Mouse (Mus musculus) MEL (cell line): ENCODE data around the gene Spic. TPM values are rescaled to one million over a fixed set of nuclear protein-coding genes. Genes with fewer than 3 reads are reported as not detected.
A peak's percentile ranks its signal among the peaks of the same experiment; 100 is the strongest.

ENCODE experiments used
- DNase-seq: peaks from one replicate; pipeline ENCODE4 v3.0.0; 2011; ENCODE audit warnings: low read depth, low spot score
- H3K27ac ChIP-seq: 2 replicates; pipeline ENCODE4 v1.5.1; 2012; ENCODE audit warnings: low read depth, mild to moderate bottlenecking, control low read depth, low read length, moderate library complexity; ENCODE audit not compliant: control insufficient read depth
- H3K27me3 ChIP-seq, 2 experiments: fragments of 150-350 bp in 1 of 2; sonication (generic) in 1 of 2; 2 replicates each; pipeline ENCODE4 v1.6.1; 2012; ENCODE audit warnings: low read length in 2 of 2, mild to moderate bottlenecking in 2 of 2, improper control_type of control experiment in 1 of 2, moderate library complexity in 1 of 2; ENCODE audit not compliant: insufficient read depth in 2 of 2, control insufficient read depth in 1 of 2
- H3K36me3 ChIP-seq, 2 experiments: 2 replicates each; pipeline ENCODE4 v1.6.1; 2012 to 2014; ENCODE audit warnings: low read length in 2 of 2, improper control_type of control experiment in 1 of 2, inconsistent platforms in 1 of 2, mild to moderate bottlenecking in 1 of 2; ENCODE audit not compliant: insufficient read depth in 2 of 2, control insufficient read depth in 1 of 2
- H3K4me1 ChIP-seq, 2 experiments: fragments of 150-350 bp in 1 of 2; sonication (generic) in 1 of 2; 2 replicates each; pipeline ENCODE4 v1.6.1; 2012; ENCODE audit warnings: low read length in 2 of 2, improper control_type of control experiment in 1 of 2, mild to moderate bottlenecking in 1 of 2; ENCODE audit not compliant: insufficient read depth in 2 of 2, control insufficient read depth in 1 of 2
- H3K4me3 ChIP-seq, 2 experiments: fragments of 150-350 bp in 1 of 2; sonication (generic) in 1 of 2; 2 replicates each; pipeline ENCODE4 v1.5.1; 2012; ENCODE audit warnings: low read depth in 2 of 2, low read length in 2 of 2, mild to moderate bottlenecking in 2 of 2, moderate library complexity in 2 of 2, control low read depth in 1 of 2, improper control_type of control experiment in 1 of 2; ENCODE audit not compliant: control insufficient read depth in 1 of 2, insufficient read depth in 1 of 2
- H3K79me2 ChIP-seq: 2 replicates; pipeline ENCODE4 v1.6.1; 2012; ENCODE audit warnings: mild to moderate bottlenecking, low read length, moderate library complexity; ENCODE audit not compliant: control insufficient read depth, poor library complexity, insufficient read depth
- H3K9ac ChIP-seq: 2 replicates; pipeline ENCODE4 v1.6.1; 2012; ENCODE audit warnings: low read depth, mild to moderate bottlenecking, control low read depth, low read length, moderate library complexity; ENCODE audit not compliant: control insufficient read depth, poor library complexity, severe bottlenecking
- H3K9me3 ChIP-seq: fragments of 150-350 bp; sonication (generic); replicated peaks from 2 replicates; pipeline ENCODE4 v1.6.1; 2012; ENCODE audit warnings: mild to moderate bottlenecking, low read length, improper control_type of control experiment, moderate library complexity; ENCODE audit not compliant: insufficient read depth
- BHLHE40 ChIP-seq: IDR thresholded peaks from 2 replicates; pipeline ENCODE4 v1.6.1; 2012; ENCODE audit warnings: low read depth, mild to moderate bottlenecking, inconsistent platforms, low read length, improper control_type of control experiment, borderline replicate concordance
- CHD1 ChIP-seq: IDR thresholded peaks from 2 replicates; pipeline ENCODE4 v1.6.1; 2012; ENCODE audit warnings: low read depth, mild to moderate bottlenecking, inconsistent platforms, low read length, improper control_type of control experiment
- CHD2 ChIP-seq: IDR thresholded peaks from 2 replicates; pipeline ENCODE4 v1.6.1; 2011; ENCODE audit warnings: low read length, improper control_type of control experiment
- CTCF ChIP-seq, 3 experiments: IDR thresholded peaks in 2 of 3; conservative IDR thresholded peaks in 1 of 3; 2 replicates each; pipeline ENCODE4 v1.5.1; 2011 to 2012; ENCODE audit warnings: low read length in 3 of 3, low read depth in 2 of 3, mild to moderate bottlenecking in 2 of 3, improper control_type of control experiment in 1 of 3, inconsistent platforms in 1 of 3, mixed read lengths in 1 of 3, moderate library complexity in 1 of 3; ENCODE audit not compliant: control insufficient read depth in 1 of 3, insufficient read depth in 1 of 3, poor library complexity in 1 of 3, severe bottlenecking in 1 of 3
- E2F4 ChIP-seq: IDR thresholded peaks from 2 replicates; pipeline ENCODE4 v1.6.1; 2011; ENCODE audit warnings: low read depth, low read length, improper control_type of control experiment, borderline replicate concordance
- ELF1 ChIP-seq: IDR thresholded peaks from 2 replicates; pipeline ENCODE4 v1.6.1; 2014; ENCODE audit warnings: low read depth, mild to moderate bottlenecking, inconsistent platforms, low read length, improper control_type of control experiment, moderate library complexity
- EP300 ChIP-seq, 2 experiments: IDR thresholded peaks; 2 replicates each; pipeline ENCODE4 v1.6.1; 2011; ENCODE audit warnings: improper control_type of control experiment in 2 of 2, low read length in 2 of 2, low read depth in 1 of 2, mild to moderate bottlenecking in 1 of 2
- ETS1 ChIP-seq: IDR thresholded peaks from 2 replicates; pipeline ENCODE4 v1.6.1; 2012; ENCODE audit warnings: low read depth, mild to moderate bottlenecking, inconsistent platforms, low read length, improper control_type of control experiment, moderate library complexity
- GABPA ChIP-seq: IDR thresholded peaks from 2 replicates; pipeline ENCODE4 v1.6.1; 2012; ENCODE audit warnings: low read depth, mild to moderate bottlenecking, inconsistent platforms, low read length, improper control_type of control experiment, moderate library complexity
- GATA1 ChIP-seq: IDR thresholded peaks from 2 replicates; pipeline ENCODE4 v1.6.1; 2011; ENCODE audit warnings: low read depth, low read length, improper control_type of control experiment
- HCFC1 ChIP-seq: IDR thresholded peaks from 2 replicates; pipeline ENCODE4 v1.6.1; 2012; ENCODE audit warnings: low read depth, mild to moderate bottlenecking, inconsistent platforms, low read length, improper control_type of control experiment, moderate library complexity
- KAT2A ChIP-seq: conservative IDR thresholded peaks from 2 replicates; pipeline ENCODE4 v1.6.1; 2012; ENCODE audit warnings: low read depth, low read length, improper control_type of control experiment, inconsistent platforms
- MAX ChIP-seq: IDR thresholded peaks from 2 replicates; pipeline ENCODE4 v1.6.1; 2011; ENCODE audit warnings: low read length, improper control_type of control experiment
- MAZ ChIP-seq: IDR thresholded peaks from 2 replicates; pipeline ENCODE4 v1.6.1; 2012; ENCODE audit warnings: low read depth, mild to moderate bottlenecking, inconsistent platforms, low read length, improper control_type of control experiment
- MEF2A ChIP-seq: IDR thresholded peaks from 2 replicates; pipeline ENCODE4 v1.6.1; 2014; ENCODE audit warnings: low read depth, mild to moderate bottlenecking, inconsistent platforms, low read length, improper control_type of control experiment; ENCODE audit not compliant: poor library complexity, insufficient replicate concordance, severe bottlenecking; ENCODE audit errors: extremely low read depth
- MXI1 ChIP-seq: IDR thresholded peaks from 2 replicates; pipeline ENCODE4 v1.6.1; 2011; ENCODE audit warnings: mild to moderate bottlenecking, low read depth, low read length, improper control_type of control experiment
- MYC ChIP-seq: IDR thresholded peaks from 2 replicates; pipeline ENCODE4 v1.6.1; 2011; ENCODE audit warnings: low read depth, mild to moderate bottlenecking, low read length, improper control_type of control experiment, moderate library complexity
- NELFE ChIP-seq: IDR thresholded peaks from 2 replicates; pipeline ENCODE4 v1.6.1; 2011; ENCODE audit warnings: low read depth, low read length, improper control_type of control experiment
- NRF1 ChIP-seq: IDR thresholded peaks from 2 replicates; pipeline ENCODE4 v1.6.1; 2014; ENCODE audit warnings: low read depth, mild to moderate bottlenecking, inconsistent platforms, low read length, improper control_type of control experiment, moderate library complexity; ENCODE audit not compliant: poor library complexity, insufficient read depth, severe bottlenecking
- POLR2A ChIP-seq, 2 experiments: IDR thresholded peaks; 2 replicates each; pipeline ENCODE4 v1.6.1; 2011 to 2012; ENCODE audit warnings: low read length in 2 of 2, mild to moderate bottlenecking in 2 of 2, control low read depth in 1 of 2, improper control_type of control experiment in 1 of 2, low read depth in 1 of 2, moderate library complexity in 1 of 2; ENCODE audit not compliant: control insufficient read depth in 1 of 2, insufficient read depth in 1 of 2, poor library complexity in 1 of 2
- POLR2AphosphoS2 ChIP-seq: IDR thresholded peaks from 2 replicates; pipeline ENCODE4 v1.6.1; 2011; ENCODE audit warnings: low read length, improper control_type of control experiment
- POLR2AphosphoS5 ChIP-seq: IDR thresholded peaks from 2 replicates; pipeline ENCODE4 v1.6.1; 2012; ENCODE audit warnings: low read depth, borderline replicate concordance, mild to moderate bottlenecking, inconsistent platforms, low read length, moderate library complexity, mixed read lengths
- RAD21 ChIP-seq: IDR thresholded peaks from 2 replicates; pipeline ENCODE4 v1.6.1; 2011; ENCODE audit warnings: mild to moderate bottlenecking, low read depth, low read length, improper control_type of control experiment
- SIN3A ChIP-seq: IDR thresholded peaks from 2 replicates; pipeline ENCODE4 v1.6.1; 2012; ENCODE audit warnings: low read length, improper control_type of control experiment, inconsistent platforms
- SMC3 ChIP-seq: IDR thresholded peaks from 2 replicates; pipeline ENCODE4 v1.6.1; 2011; ENCODE audit warnings: low read depth, low read length, improper control_type of control experiment
- TAL1 ChIP-seq: IDR thresholded peaks from 2 replicates; pipeline ENCODE4 v1.6.1; 2012; ENCODE audit warnings: mild to moderate bottlenecking, inconsistent platforms, low read length, moderate library complexity, mixed read lengths
- TBP ChIP-seq: IDR thresholded peaks from 2 replicates; pipeline ENCODE4 v1.8.0; 2011; ENCODE audit warnings: low read depth, low read length, improper control_type of control experiment
- TCF12 ChIP-seq: IDR thresholded peaks from 2 replicates; pipeline ENCODE4 v1.6.1; 2014; ENCODE audit warnings: low read depth, mild to moderate bottlenecking, inconsistent platforms, low read length, improper control_type of control experiment, moderate library complexity
- USF1 ChIP-seq: IDR thresholded peaks from 2 replicates; pipeline ENCODE4 v1.6.1; 2014; ENCODE audit warnings: low read depth, mild to moderate bottlenecking, inconsistent platforms, low read length, improper control_type of control experiment, moderate library complexity
- USF2 ChIP-seq, 2 experiments: IDR thresholded peaks; 2 replicates each; pipeline ENCODE4 v1.6.1; 2011 to 2012; ENCODE audit warnings: improper control_type of control experiment in 2 of 2, low read length in 2 of 2, borderline replicate concordance in 1 of 2, inconsistent platforms in 1 of 2, low read depth in 1 of 2, mild to moderate bottlenecking in 1 of 2; ENCODE audit not compliant: insufficient read depth in 1 of 2
- ZC3H11A ChIP-seq: IDR thresholded peaks from 2 replicates; pipeline ENCODE4 v1.6.1; 2012; ENCODE audit warnings: low read depth, mild to moderate bottlenecking, inconsistent platforms, low read length, improper control_type of control experiment
- ZKSCAN1 ChIP-seq: IDR thresholded peaks from 2 replicates; pipeline ENCODE4 v1.6.1; 2012; ENCODE audit warnings: low read depth, mild to moderate bottlenecking, inconsistent platforms, low read length, improper control_type of control experiment, moderate library complexity
- ZMIZ1 ChIP-seq: IDR thresholded peaks from 2 replicates; pipeline ENCODE4 v1.6.1; 2012; ENCODE audit warnings: low read depth, mild to moderate bottlenecking, inconsistent platforms, low read length, improper control_type of control experiment, moderate library complexity
- ZNF384 ChIP-seq: IDR thresholded peaks from 2 replicates; pipeline ENCODE4 v1.6.1; 2012; ENCODE audit warnings: low read depth, mild to moderate bottlenecking, inconsistent platforms, low read length, improper control_type of control experiment
- polyA plus RNA-seq, 2 experiments: library from polyadenylated mRNA; stranded (reverse) in 1 of 2; unstranded in 1 of 2; fragments of >175 nt in 1 of 2; fragments of >200 nt in 1 of 2; gene quantifications; 2 replicates each; pipeline versions ENCODE4 v1.2.1 to v1.2.4; 2012; ENCODE audit warnings: low replicate concordance in 2 of 2, low read depth in 1 of 2; ENCODE audit not compliant: insufficient read length in 2 of 2, insufficient read depth in 1 of 2, missing spikeins in 1 of 2
- total RNA-seq: library from RNA; depleted of rRNA; stranded (reverse); fragments of 300-350 nt; gene quantifications from 2 replicates; pipeline ENCODE4 v1.2.3, GENCODE M21; 2012

Gene Spic
- total and polyA plus RNA-seq, 3 experiments: not detected

DNA sequence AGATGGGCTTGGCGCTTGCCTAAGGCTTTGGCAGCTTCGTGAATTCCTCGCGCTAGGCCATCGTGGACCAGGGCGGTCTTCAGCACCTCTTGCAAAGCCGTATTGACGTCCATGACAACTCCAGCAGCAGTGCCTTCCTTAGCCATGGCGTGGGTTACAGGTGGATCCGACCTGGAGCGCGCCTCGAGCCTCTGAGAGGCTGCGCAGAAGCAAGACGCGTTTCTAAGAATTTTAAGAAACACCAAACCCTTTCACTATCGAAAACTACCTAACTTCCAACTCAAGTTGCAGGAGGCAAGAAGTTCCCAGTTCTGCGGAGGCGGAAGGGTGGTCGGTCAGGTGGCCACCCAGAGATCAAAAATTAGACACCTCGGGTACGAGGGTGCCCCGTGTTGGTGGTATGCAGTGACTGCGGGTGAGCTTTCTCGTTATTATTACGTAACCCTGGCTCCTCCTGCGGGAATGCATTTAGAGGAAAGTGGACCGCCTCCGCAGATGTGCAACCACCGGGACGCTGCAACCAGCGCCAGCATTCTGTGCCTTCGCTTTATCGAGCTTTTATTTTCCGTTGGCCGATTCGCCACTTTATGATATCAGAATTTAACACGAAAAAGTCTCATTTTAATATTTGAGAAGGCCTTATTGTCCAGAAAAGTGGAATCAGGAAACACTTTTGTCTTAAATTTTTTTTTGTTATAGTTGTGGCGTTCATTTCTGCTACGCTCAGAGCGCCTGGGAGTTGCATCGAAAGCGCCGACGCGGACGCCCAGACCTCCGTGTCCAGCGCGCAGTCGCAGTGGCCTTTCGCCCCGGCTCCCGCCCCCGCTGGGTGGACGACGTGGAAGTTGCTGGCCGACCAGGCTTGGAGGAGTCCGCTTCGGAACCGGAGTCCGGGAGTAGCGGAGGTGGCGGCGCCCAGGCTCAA, 46.0 kb upstream of the Spic start, which contains the start of gene Arl1:
Gene Arl1 (plus strand): TSS at position 288 of the 925 bp plus-strand sequence.
- TF ChIP-seq MAZ (peak; percentile 60; the same call in 1 of the 2 replicates), MXI1 (peak; percentile 73), ELF1 (peak; percentile 64), CTCF (IDR thresholded peaks at IDR 0.05 in 2 of 3, conservative IDR thresholded peaks at IDR 0.05 in 1 of 3; ENCODE audit: control insufficient read depth in 1 of 3, insufficient read depth in 1 of 3, low read depth in 2 of 3, low read length in 3 of 3, poor library complexity in 1 of 3, severe bottlenecking in 1 of 3) (no peak), NRF1 (peak; percentile 86), CHD1 (no peak), POLR2A (IDR thresholded peaks at IDR 0.05; ENCODE audit: control insufficient read depth in 1 of 2, insufficient read depth in 1 of 2, low read depth in 1 of 2, low read length in 2 of 2, poor library complexity in 1 of 2) (peak; percentile 48 to 81; a peak in 3 of 4 replicates), KAT2A (peak; percentile 71; the same call in 1 of the 2 replicates), GABPA (no peak), POLR2AphosphoS5 (no peak), SIN3A (peak; percentile 91), RAD21 (no peak), SMC3 (no peak), EP300 (IDR thresholded peaks at IDR 0.05; ENCODE audit: low read depth in 1 of 2, low read length in 2 of 2) (peak in 1 of 2 experiments; percentile 15; a peak in 1 of 4 replicates), BHLHE40 (peak; percentile 93), TCF12 (peak; percentile 64), POLR2AphosphoS2 (peak; percentile 70), USF1 (peak; percentile 71), MYC (peak; percentile 90), ETS1 (peak; percentile 45; the same call in 1 of the 2 replicates), MEF2A (no peak), ZC3H11A (peak; percentile 100), E2F4 (0 out of 2 replicates have a peak, but pooled peaks have one; percentile 25), GATA1 (peak; percentile 17; the same call in 1 of the 2 replicates), MAX (peak; percentile 57; the same call in 1 of the 2 replicates), ZNF384 (no peak), ZKSCAN1 (no peak), CHD2 (peak; percentile 30; the same call in 1 of the 2 replicates), NELFE (peak; percentile 68), TAL1 (no peak), TBP (peak; percentile 97), HCFC1 (peak; percentile 89), ZMIZ1 (0 out of 2 replicates have a peak, but pooled peaks have one; percentile 52), USF2 (IDR thresholded peaks at IDR 0.05; ENCODE audit: borderline replicate concordance in 1 of 2, insufficient read depth in 1 of 2, low read depth in 1 of 2, low read length in 2 of 2) (no peak)
- Histone ChIP-seq H3K36me3 (peaks cover 3 to 9% of the 10 kb centered on the region in 2 experiments; a peak in 3 of 4 replicates), H3K27ac (peak within 1 kb of the TSS; percentile 85), H3K4me3 (peak within 1 kb of the TSS; percentile 80 to 86), H3K4me1 (peaks cover 3% of the 10 kb centered on the region in 2 experiments; a peak in 1 of 4 replicates), H3K79me2 (peaks cover 22% of the 10 kb centered on the region), H3K9ac (peak within 1 kb of the TSS; percentile 88), H3K27me3 (no peaks in the 10 kb centered on the region), H3K9me3 (no peaks in the 10 kb centered on the region)
- DNase-seq: peak; percentile 94
